In the genomic region with DNA sequence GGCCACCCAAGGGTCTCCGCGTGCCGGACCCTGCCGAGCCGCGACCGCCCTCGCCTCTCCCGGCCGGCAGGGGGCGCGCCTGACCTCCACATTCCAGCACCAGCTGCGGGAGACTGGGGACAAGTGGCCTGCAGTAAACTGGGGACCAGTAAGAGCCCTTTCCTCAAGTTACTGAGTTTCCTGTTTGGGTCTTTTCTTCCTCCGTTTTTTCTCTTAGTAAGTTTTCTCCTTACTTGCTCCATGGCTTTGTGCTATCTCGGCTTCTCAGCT, we compare ENCODE assay signal across 8 mouse cellular contexts. TPM values are rescaled to one million over a fixed set of nuclear protein-coding genes. Genes with fewer than 3 reads are reported as not detected.
DNase-seq lines count a peak whose midpoint lies in the region; ATAC-seq and TF ChIP-seq lines count a peak whose summit lies in the region.

No protein-coding gene starts in this region.

- H3K27ac ChIP-seq in cortical plate, adult 2 months (ENCODE audit: insufficient read depth, low read length) = peak overlapping the region; percentile 94
- H3K27ac ChIP-seq in intestine, embryonic 14.5 days (ENCODE audit: low read depth) = peak overlapping the region; percentile 98

- TF ChIP-seq POLR2A in cortical plate, adult 2 months (IDR thresholded peaks at IDR 0.05; ENCODE audit: extremely low read depth, insufficient read depth, low read length) = no peak

- no peaks in the 10 kb centered on the region for H3K9me3 ChIP-seq in intestine, embryonic 14.5 days (ENCODE audit: control insufficient read depth, low read length)

- peak overlapping the region; percentile 95 for H3K9ac ChIP-seq in intestine, embryonic 14.5 days (ENCODE audit: low read length)

- TF ChIP-seq CTCF in cortical plate, adult 2 months (IDR thresholded peaks at IDR 0.05; ENCODE audit: extremely low read depth, insufficient read depth, low read length) = peak; percentile 55

- intact Hi-C loops in gastrocnemius, postnatal 14 days (cut with DNase I; ENCODE audit: low total_unique reads) = loop anchor here (5.0 kb wide), 1 partner anchor 90 kb away; no protein-coding TSS in a partner anchor
- intact Hi-C loops in left cerebral cortex, postnatal 25 days (cut with DNase I) = loop anchor here (1.0 to 5.0 kb wide), 6 partner anchors 73 to 950 kb away; a partner anchor contains a TSS

- peak; percentile 87 for ATAC-seq in intestine, embryonic 14.5 days (replicated peaks; ENCODE audit: low FRiP score, low TSS enrichment, low read depth)
- no peak for ATAC-seq in monocyte, adult 5-6 weeks (replicated peaks; ENCODE audit: insufficient number of reproducible peaks, low FRiP score, low TSS enrichment, poor library complexity, severe bottlenecking)

- WGBS in intestine, embryonic 14.5 days = 1% methylated on average over 13 of the region's 15 CpGs

- peaks cover 6% of the 10 kb centered on the region for H3K4me1 ChIP-seq in cortical plate, adult 2 months (ENCODE audit: control insufficient read depth, insufficient read depth, low read length)
- peaks cover 16% of the 10 kb centered on the region for H3K4me1 ChIP-seq in intestine, embryonic 14.5 days (replicated peaks; ENCODE audit: control insufficient read depth, insufficient read depth, low read length)

- DNase-seq in adipocyte (ENCODE audit: low spot score) = peak; percentile 84
- peak; percentile 89 for DNase-seq in gastrocnemius, postnatal 14 days
- peak; percentile 95 for DNase-seq in intestine, embryonic 14.5 days (ENCODE audit: low spot score)
- peak; percentile 85 to 92 for DNase-seq in left cerebral cortex, postnatal 25 days (ENCODE audit: low spot score in 2 of 2)
- peak; percentile 89 for DNase-seq in mesoderm, embryonic 11.5 days (ENCODE audit: low read depth, low spot score)
- peak; percentile 90 for DNase-seq in right cerebral cortex, postnatal 4 days

- peak overlapping the region; percentile 87 for H3K4me3 ChIP-seq in cortical plate, adult 2 months (ENCODE audit: insufficient read depth, low read length)
- H3K4me3 ChIP-seq in intestine, embryonic 14.5 days (ENCODE audit: low read depth, low read length) = peak overlapping the region; percentile 80

- H3K36me3 ChIP-seq in intestine, embryonic 14.5 days (ENCODE audit: control insufficient read depth, insufficient read depth, low read length) = peaks cover 5% of the 10 kb centered on the region; the same call in 1 of the 2 replicates

- H3K27me3 ChIP-seq in intestine, embryonic 14.5 days (replicated peaks; ENCODE audit: control insufficient read depth, insufficient read depth, low read length) = no peaks in the 10 kb centered on the region

- peak overlapping the region; percentile 65 for H3K4me2 ChIP-seq in intestine, embryonic 14.5 days (ENCODE audit: low read length)

RNA-seq across cellular contexts. Expression of a gene that starts 0.6 kb away (rescaled TPM):
- polyA plus RNA-seq in cortical plate, adult 2 months (2012; rRNA removed) = 12.2 and 12.8 TPM in 2 replicates
- total RNA-seq in gastrocnemius, postnatal 14 days (2021) = 10 to 100 TPM in 1 of 2 experiments, 1 to 10 TPM in 1; 7.1 to 12.6 TPM
- polyA plus RNA-seq in intestine, embryonic 14.5 days (2014; fragmentation: Nextera tagmentation; extraction: Ambion mirVana) = 17.7 and 21.2 TPM in 2 replicates
- 10 to 100 TPM; 10.8 to 13.4 TPM for total RNA-seq in left cerebral cortex, postnatal 25 days (2021)
- 6.1 to 15.6 TPM (median 9.5 TPM) in 3 replicates for total RNA-seq in monocyte, adult 5-6 weeks (2017)
